Mouse (Mus musculus) thymus, adult 18-20 months (tissue): ENCODE results near the gene Mrpl43.

Source experiments
- DNase-seq, 2 experiments: peaks; one replicate each; pipeline ENCODE4 v3.0.0; 2022; ENCODE audit warnings: mixed read lengths in 2 of 2

Mrpl43 gene

GRCm38 (mm10) chr19:45028746-45029145, 22.5 kb upstream of the Mrpl43 start:
- no peak for DNase-seq

DNA sequence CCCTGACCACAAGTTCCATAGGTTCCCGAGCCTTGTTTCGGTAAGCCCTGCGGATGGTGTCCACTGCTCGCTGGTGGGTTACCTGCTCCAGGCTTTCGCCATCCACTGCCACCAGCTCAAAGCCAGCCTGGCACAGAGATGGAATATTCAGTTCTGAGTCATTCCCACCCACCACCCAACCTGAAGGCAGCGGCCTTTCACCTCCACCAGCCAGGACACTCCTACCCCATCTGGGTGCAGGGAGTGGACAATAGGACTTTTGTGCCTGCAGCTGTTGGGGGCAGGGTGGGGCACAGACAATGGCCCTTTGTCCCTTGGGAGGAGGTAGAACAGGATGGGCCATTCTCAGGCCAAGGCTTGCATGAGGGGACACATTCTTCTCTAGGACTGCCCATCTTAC, 21.6 kb upstream of the Mrpl43 start:
- DNase-seq = no peak

- no peak for DNase-seq
Measured at GRCm38 (mm10) chr19:45026958-45027670, 20.9 kb upstream of the Mrpl43 start.

DNA sequence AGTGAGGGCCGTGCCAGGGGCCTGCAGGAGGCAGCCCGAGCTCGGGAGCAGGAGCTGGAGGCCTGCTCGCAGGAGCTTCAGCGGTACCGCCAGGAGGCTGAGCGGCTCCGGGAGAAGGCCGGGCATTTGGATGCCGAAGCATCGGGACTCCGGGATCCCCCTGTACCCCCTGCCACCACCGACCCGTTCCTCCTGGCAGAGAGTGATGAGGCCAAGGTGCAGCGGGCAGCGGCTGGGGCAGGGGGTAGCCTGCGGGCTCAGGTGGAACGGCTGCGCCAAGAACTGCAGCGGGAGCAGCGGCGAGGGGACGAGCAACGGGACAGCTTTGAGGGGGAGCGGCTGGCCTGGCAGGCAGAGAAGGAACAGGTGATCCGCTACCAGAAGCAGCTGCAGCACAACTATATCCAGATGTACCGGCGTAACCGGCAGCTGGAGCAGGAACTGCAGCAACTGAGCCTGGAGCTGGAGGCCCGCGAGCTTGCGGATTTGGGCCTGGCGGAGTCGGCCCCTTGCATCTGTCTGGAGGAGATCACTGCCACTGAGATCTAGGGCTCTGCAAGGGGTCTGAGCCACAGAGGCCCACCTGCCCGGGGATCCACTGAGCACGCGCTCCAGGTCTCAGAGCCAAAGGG, 19.8 kb upstream of the Mrpl43 start:
- DNase-seq = no peak

- DNase-seq = no peak
Measured at GRCm38 (mm10) chr19:45024775-45025174, 18.5 kb upstream of the Mrpl43 start.

GRCm38 (mm10) chr19:45023993-45024392, 17.8 kb upstream of the Mrpl43 start:
- DNase-seq = no peak

DNA sequence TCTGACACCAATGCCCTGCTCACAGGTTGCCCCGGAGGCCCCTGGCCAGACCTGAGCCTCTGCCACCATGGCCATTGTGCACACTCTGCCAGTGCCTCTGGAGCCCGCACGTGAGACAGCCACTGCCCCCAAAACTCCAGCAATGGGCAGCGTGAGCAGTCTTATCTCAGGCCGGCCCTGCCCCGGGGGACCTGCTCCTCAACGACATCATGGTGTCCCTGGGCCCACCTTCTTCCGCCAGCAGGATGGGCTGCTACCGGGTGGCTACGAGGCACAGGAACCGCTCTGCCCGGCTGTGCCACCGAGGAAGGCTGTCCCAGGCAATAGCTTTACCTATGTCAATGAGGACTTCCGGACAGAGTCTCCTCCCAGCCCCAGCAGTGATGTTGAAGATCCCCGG, 15.1 kb upstream of the Mrpl43 start:
- DNase-seq = no peak

DNA sequence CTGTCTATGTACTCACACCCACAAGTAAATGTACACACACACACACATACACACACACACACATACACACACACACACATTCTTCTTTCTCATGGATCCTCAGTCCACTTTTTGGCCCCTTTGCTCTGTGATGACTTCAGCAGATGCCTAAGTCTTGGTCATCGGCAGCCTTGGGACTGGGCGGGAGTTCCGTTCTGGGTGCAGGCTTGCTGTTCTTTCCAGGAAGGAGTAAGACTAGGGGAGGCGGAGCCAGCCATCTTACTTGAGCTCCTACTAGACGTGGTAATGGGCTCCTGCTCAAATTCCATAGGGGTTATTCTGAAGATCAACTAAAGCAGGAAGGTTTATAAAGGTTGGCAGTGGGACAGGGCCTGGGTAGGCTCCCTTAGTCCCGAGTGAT, 14.1 kb upstream of the Mrpl43 start:
- no peak for DNase-seq

DNA sequence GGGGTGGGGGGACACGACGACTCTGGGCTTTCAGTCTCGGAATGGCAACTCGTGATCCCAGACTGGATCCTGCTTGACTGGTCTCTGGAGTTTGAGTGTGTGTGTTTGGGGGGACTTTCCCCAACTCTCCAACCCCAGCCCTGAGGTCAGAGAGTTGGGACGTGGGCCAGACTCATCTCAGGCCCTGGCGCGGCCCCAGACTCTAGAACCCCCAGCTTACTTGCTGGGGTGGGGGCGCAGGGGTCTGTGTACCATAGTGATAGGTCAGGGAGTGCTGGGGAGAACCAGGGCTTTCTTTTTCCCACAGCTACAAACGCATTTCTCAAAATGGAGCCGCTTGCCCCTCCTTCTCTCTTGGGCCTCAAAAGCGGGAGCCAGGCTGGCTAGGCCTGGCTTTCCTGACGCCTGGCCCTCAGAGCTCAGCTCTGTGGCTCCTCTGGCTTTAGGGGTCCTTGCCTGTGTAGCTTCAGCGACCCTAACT, 12.1 kb upstream of the Mrpl43 start:
- DNase-seq = no peak

DNA sequence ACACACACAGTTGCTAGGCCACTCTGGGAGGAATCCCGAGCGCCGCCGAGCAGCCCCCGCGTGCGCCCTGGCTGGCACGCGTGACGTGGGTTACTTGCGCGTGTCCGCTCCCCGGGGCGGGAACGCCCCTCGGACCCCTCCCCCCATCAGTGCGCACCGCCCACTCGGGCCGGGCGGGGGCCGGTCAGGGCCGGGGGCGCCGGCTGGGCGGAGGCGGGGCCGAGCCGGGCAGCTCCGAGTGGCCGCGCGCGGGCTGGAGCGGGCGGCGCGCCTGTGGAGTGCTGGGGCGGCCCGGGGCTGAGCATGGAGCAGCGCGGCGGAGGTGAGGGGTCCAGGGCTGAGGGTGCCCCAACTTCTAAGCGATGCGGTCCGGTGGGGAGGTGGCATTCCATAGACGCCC, 11.7 kb upstream of the Mrpl43 start:
- no peak for DNase-seq

DNA sequence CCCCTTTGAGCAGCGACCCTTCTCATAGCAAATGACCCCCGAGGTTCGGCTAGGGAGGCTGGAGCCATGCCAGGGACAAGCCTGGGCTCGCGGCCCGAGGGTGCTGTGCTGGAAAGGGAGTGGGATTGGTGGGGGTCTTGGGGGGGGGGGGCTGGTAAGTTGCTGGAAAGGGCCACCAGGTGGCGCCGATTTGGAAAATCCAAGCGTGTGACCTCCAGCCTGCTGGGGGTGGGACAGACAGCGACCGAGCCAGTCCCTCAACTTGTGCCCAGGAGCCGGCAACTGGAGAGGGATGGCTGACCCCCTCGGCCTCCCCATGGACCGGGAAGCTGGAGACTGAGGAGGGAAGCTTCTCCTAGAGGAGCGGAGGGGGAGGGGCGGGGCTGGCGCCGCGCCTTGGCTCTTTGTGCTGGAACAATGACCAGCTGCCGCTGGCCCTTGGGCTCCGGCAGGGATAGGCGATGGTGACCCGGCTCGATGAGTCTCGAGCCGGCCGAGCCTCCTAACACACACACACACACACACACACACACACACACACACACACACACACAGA, 11.1 kb upstream of the Mrpl43 start:
- DNase-seq = peak; percentile 25 to 48

GRCm38 (mm10) chr19:45016341-45017215, 10.3 kb upstream of the Mrpl43 start:
- DNase-seq = no peak

- peak; percentile 70 to 76 for DNase-seq
Measured at GRCm38 (mm10) chr19:45015518-45016281, 9.5 kb upstream of the Mrpl43 start.

DNA sequence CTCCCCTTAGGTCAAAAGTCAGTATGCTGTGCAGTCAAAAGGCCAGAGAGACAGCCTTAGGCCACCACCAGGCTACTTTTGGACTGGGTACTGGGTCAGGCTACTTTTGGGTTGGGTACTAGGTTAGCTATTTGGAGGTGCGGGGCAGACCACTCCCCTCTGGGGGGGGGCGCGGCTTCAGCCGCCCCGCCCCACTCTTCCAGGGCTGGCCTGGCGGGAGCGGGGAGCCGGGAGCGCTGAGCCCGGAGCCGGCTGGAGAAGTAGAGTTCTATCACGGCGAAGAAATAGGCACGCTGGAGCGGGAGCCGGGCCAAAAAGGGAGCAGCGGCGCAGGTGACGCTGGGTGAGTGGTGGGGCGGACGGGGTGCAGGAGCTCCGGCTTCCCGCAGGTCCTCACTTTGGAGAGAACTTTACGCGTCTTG, 8.8 kb upstream of the Mrpl43 start:
- peak in 1 of 2 experiments; percentile 32 for DNase-seq

DNA sequence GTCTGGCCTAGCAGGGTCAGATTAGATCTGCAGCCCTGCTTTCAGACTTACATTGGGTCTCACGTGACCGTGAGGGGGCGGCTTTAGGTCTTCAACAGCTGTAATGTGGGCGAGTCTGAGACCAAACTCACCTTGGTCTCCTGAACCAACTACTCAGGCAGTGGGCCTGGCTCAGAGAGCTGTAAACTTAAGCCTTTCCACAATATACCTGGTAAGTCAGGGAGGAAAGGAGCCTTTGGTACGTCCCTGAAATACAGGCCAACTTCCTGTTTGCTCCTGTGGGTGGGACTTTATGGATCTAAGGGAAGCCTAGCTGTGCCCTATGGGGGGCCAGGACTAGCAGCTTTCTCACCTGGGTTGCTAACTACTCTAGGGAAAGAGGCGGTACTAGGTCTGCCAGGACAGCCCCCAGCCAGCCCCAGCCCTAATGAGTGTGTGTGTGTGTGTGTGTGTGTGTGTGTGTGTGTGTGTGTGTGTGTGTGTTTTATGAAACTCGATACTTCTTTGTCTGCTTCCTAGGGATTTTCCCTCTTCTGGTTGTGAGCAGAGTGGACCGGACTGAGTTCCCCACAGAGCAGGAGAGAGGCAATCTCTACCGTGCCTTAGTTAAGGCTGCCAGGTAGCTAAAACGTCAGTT, 8.2 kb upstream of the Mrpl43 start, which contains the start of gene Lzts2:
Gene Lzts2 (plus strand): TSS at position 80 of the 637 bp plus-strand sequence.
- no peak for DNase-seq

- DNase-seq = no peak
Measured at GRCm38 (mm10) chr19:45013581-45014225, 7.5 kb upstream of the Mrpl43 start.

DNA sequence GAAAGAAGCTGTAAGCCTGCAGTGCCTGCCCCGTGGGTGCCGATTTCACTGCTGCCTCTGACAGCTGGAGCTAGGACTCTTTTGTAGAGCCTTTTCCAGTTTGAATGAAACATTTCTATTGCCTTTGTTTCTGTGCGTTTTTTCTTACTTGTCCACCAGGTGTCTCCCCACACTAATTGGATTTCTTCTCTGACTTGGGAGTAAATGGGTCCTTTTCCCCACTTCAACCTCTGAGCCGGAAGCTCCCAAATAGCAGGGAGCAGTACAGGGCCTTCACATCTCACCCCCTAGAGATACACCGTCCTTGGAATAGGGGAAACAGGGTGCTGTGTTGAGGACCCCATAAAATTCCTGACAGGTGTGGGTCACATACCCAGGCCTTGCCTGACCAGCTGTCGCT, 6.4 kb upstream of the Mrpl43 start:
- DNase-seq = no peak

DNA sequence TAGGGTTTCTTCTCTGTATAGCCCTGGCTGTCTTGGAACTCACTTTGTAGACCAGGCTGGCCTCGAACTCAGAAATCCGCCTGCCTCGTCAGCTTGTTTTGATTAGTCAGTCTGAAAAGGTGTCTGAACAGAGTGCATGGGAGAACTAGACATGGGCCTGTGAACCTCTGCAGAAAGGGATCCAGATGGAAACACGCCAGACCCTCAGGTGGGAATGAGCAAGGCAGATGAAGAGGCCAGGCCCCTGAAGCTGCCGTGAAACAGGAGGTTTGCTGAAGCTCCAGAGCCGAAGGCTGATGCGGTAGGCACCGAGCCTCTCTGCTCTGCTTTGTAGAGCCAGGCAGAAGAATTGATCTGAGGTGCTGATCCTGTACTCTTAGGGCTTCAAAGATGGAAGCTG, 6.0 kb upstream of the Mrpl43 start:
- no peak for DNase-seq

- DNase-seq = no peak
Measured at GRCm38 (mm10) chr19:45010646-45011045, 4.4 kb upstream of the Mrpl43 start.

DNA sequence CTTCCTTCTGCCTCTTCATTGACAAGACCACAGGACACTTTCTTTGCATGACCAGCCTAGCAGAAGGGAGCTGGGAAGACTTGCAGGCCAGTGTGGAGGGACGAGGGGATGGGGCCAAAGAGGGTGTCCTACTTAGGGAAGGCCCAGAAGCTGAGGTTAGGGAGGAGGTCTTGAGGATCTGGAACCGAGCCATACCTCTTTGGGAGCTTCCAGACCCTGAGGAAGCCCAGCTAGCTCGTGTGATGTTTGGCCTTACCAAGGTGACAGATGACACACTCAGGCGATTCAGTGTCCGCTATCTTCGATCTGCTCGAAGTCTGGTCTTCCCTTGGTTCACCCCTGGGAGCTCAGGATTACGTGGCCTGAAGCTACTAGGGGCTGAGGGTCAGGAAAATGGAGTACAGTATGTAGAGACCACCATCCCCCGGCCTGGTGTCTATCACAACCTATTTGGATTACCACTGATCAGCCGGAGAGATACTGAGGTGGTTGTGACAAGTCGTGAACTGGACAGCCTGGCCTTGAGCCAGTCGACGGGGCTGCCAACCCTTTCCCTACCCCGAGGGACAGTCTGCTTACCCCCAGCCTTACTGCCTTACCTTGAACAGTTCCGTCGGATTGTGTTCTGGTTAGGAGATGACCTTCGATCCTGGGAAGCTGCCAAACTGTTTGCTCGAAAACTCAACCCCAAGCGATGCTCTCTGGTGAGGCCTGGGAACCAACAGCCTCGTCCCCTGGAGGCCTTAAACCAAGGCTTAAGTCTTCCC, 1.4 kb upstream of the Mrpl43 start:
- DNase-seq = no peak
